In the genomic region with DNA sequence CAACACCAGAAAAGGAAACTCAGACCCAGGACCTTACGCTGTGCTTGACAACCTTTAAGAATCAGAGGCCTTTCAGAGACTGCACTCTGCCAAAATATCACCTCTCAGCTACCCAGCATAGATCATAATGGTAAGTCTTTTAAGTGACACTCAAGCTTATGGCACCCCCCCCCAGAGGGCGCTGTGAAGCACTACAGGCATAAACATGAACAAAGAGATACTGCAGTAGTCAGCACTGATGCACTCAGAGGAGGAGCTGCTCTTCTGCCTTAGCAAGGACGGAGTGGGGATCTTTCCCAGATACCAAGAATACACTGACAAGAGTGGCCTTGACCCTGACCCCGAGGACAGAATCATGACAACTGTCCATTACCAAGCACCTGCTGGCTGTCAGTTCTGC, we compare ENCODE assay signal across 8 mouse cellular contexts. TPM values are rescaled to one million over a fixed set of nuclear protein-coding genes. Genes with fewer than 3 reads are reported as not detected.
DNase-seq lines count a peak whose midpoint lies in the region; ATAC-seq and TF ChIP-seq lines count a peak whose summit lies in the region.

No protein-coding gene starts in this region.

- H3K4me2 ChIP-seq in neural tube, embryonic 11.5 days (ENCODE audit: low read depth), result no peak overlapping the region
- H3K4me2 ChIP-seq in neural tube, embryonic 15.5 days, result no peak overlapping the region
- no peak overlapping the region for H3K4me2 ChIP-seq in hindbrain, embryonic 13.5 days

- 73% methylated on average over 4 of the region's 4 CpGs for WGBS in neural tube, embryonic 11.5 days
- WGBS in neural tube, embryonic 15.5 days, result 71% methylated on average over 4 of the region's 4 CpGs
- WGBS in hindbrain, embryonic 13.5 days, result 66% methylated on average over 4 of the region's 4 CpGs

- no peaks in the 10 kb centered on the region for H3K36me3 ChIP-seq in neural tube, embryonic 11.5 days (ENCODE audit: control insufficient read depth, insufficient read depth, low read length)
- no peaks in the 10 kb centered on the region for H3K36me3 ChIP-seq in neural tube, embryonic 15.5 days
- H3K36me3 ChIP-seq in hindbrain, embryonic 13.5 days, result no peaks in the 10 kb centered on the region

- no peak overlapping the region for H3K27ac ChIP-seq in neural tube, embryonic 11.5 days (ENCODE audit: low read depth, low read length)
- no peak overlapping the region for H3K27ac ChIP-seq in neural tube, embryonic 15.5 days (replicated peaks)
- no peak overlapping the region for H3K27ac ChIP-seq in cortical plate, adult 2 months (ENCODE audit: insufficient read depth, low read length)
- no peak overlapping the region for H3K27ac ChIP-seq in hindbrain, embryonic 13.5 days

- DNase-seq in cerebellum, postnatal 25 days, result peak; percentile 51 to 72
- DNase-seq in cerebellum, adult 11 months, result no peak
- DNase-seq in neural tube, embryonic 11.5 days (ENCODE audit: low spot score), result peak; percentile 30
- DNase-seq in layer of hippocampus, adult 9-11 months, result peak; percentile 34

- no peak for TF ChIP-seq POLR2A in cortical plate, adult 2 months (IDR thresholded peaks at IDR 0.05; ENCODE audit: extremely low read depth, insufficient read depth, low read length)

- no peak overlapping the region for H3K4me3 ChIP-seq in neural tube, embryonic 11.5 days (ENCODE audit: low read depth, low read length)
- H3K4me3 ChIP-seq in neural tube, embryonic 15.5 days (replicated peaks), result no peak overlapping the region
- no peak overlapping the region for H3K4me3 ChIP-seq in cortical plate, adult 2 months (ENCODE audit: insufficient read depth, low read length)
- H3K4me3 ChIP-seq in hindbrain, embryonic 13.5 days, result no peak overlapping the region

- no peaks in the 10 kb centered on the region for H3K27me3 ChIP-seq in neural tube, embryonic 11.5 days (ENCODE audit: control insufficient read depth, insufficient read depth, low read length)
- no peaks in the 10 kb centered on the region for H3K27me3 ChIP-seq in neural tube, embryonic 15.5 days (replicated peaks)
- H3K27me3 ChIP-seq in hindbrain, embryonic 13.5 days, result no peaks in the 10 kb centered on the region

- no peak overlapping the region for H3K9ac ChIP-seq in neural tube, embryonic 11.5 days (ENCODE audit: low read length)
- no peak overlapping the region for H3K9ac ChIP-seq in neural tube, embryonic 15.5 days (replicated peaks)
- no peak overlapping the region for H3K9ac ChIP-seq in hindbrain, embryonic 13.5 days

- 0 out of 2 replicates have a peak, but pooled peaks have one; percentile 13 for TF ChIP-seq CTCF in cortical plate, adult 2 months (IDR thresholded peaks at IDR 0.05; ENCODE audit: extremely low read depth, insufficient read depth, low read length)

- ATAC-seq in neural tube, embryonic 11.5 days (ENCODE audit: insufficient read depth, low FRiP score, low TSS enrichment), result no peak
- no peak for ATAC-seq in neural tube, embryonic 15.5 days (ENCODE audit: low FRiP score)
- ATAC-seq in neutrophil, adult 5-6 weeks (ENCODE audit: extremely low read depth, insufficient number of reproducible peaks, low FRiP score, poor library complexity, severe bottlenecking), result 0 out of 2 replicates have a peak, but pooled peaks have one; percentile 33
- ATAC-seq in hindbrain, embryonic 13.5 days (ENCODE audit: low FRiP score), result no peak

- no peaks in the 10 kb centered on the region for H3K9me3 ChIP-seq in neural tube, embryonic 11.5 days (ENCODE audit: control insufficient read depth, low read length)
- H3K9me3 ChIP-seq in neural tube, embryonic 15.5 days (replicated peaks), result no peaks in the 10 kb centered on the region
- no peaks in the 10 kb centered on the region for H3K9me3 ChIP-seq in hindbrain, embryonic 13.5 days

- no peaks in the 10 kb centered on the region for H3K4me1 ChIP-seq in neural tube, embryonic 11.5 days (ENCODE audit: control insufficient read depth, insufficient read depth, low read length)
- H3K4me1 ChIP-seq in neural tube, embryonic 15.5 days, result peaks cover 18% of the 10 kb centered on the region
- H3K4me1 ChIP-seq in cortical plate, adult 2 months (ENCODE audit: control insufficient read depth, insufficient read depth, low read length), result peaks cover 12% of the 10 kb centered on the region
- H3K4me1 ChIP-seq in hindbrain, embryonic 13.5 days (replicated peaks), result peaks cover 14% of the 10 kb centered on the region

RNA-seq across cellular contexts. Expression of gene Ppp2r5e, which starts 23.8 kb away (rescaled TPM):
- polyA plus RNA-seq in neural tube, embryonic 11.5 days (2014; fragmentation: Nextera tagmentation; extraction: Ambion mirVana), result 21.6 and 22.5 TPM in 2 replicates
- 19.3 and 20.0 TPM in 2 replicates for polyA plus RNA-seq in neural tube, embryonic 15.5 days (2015; fragmentation: Nextera tagmentation; extraction: Ambion mirVana)
- polyA plus RNA-seq in cortical plate, adult 2 months (2012; rRNA removed), result 34.9 and 35.7 TPM in 2 replicates
- total RNA-seq in neutrophil, adult 5-6 weeks (2017), result 24.2 TPM in 2 replicates
- 19.9 and 21.4 TPM in 2 replicates for polyA plus RNA-seq in hindbrain, embryonic 13.5 days (2015; fragmentation: Nextera tagmentation; extraction: Ambion mirVana)
